Mouse (Mus musculus) layer of hippocampus, postnatal 36 days (tissue): ENCODE data around the gene Phactr4. TPM values are rescaled to one million over a fixed set of nuclear protein-coding genes. Genes with fewer than 3 reads are reported as not detected.
"Not testable (repeated sequence)": the region's sequence is repeated elsewhere in the genome, so short reads cannot be mapped to it uniquely, and the experiment has no call there.

ENCODE experiments used
- DNase-seq, 2 experiments: peaks; one replicate each; pipeline ENCODE4 v3.0.0; 2022
- total RNA-seq, 2 experiments: library from RNA; stranded (reverse); gene quantifications; 2 replicates each; pipeline ENCODE4 v1.2.3; 2021

Phactr4 gene
- 10 to 100 TPM in 1 of 2 experiments, 1 to 10 TPM in 1; 8.3 to 12.8 TPM for total RNA-seq

GRCm38 (mm10) chr4:132421923-132422782 is at the start of gene Phactr4:
Phactr4 (minus strand) TSS chr4:132422489.
- DNase-seq, result peak; percentile 91 to 92

DNA sequence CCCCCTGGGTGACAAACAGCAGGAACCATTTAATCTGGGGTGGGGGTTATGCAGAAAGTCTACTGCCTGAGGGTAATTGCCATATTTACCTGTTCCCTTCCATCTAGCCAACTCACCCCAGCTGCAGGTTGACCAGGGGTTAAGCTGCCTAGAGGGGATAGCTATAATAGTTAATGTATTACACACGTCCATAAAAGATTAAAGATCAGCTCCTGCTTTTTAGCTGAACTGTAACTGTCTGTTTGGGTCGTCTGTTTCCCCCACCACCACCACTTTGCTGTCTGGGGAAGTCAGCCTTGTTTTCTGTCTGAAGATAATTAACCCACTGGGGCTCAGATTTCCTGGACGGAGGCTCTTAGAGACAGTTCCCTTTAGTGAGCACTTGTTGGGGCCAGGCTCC is 47.6 kb upstream of the Phactr4 start:
- DNase-seq, result no peak

DNA sequence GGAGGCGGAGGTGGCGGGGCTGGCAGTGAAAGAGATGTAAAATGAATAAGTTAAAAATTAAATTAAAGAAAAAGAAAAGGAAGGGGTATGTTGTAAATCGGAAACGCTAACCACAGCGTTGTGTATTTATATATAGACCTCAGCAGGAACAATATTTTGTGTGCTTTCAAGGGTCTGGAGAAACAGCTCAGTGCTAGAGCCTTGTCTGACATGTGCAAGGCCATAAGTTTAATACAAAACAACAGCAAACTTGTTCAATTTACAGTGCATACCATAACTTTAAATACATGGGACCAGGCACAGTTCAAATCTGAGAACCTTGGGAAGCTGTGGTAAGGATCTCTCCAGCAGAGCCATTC is 41.9 kb upstream of the Phactr4 start:
- no peak for DNase-seq

DNA sequence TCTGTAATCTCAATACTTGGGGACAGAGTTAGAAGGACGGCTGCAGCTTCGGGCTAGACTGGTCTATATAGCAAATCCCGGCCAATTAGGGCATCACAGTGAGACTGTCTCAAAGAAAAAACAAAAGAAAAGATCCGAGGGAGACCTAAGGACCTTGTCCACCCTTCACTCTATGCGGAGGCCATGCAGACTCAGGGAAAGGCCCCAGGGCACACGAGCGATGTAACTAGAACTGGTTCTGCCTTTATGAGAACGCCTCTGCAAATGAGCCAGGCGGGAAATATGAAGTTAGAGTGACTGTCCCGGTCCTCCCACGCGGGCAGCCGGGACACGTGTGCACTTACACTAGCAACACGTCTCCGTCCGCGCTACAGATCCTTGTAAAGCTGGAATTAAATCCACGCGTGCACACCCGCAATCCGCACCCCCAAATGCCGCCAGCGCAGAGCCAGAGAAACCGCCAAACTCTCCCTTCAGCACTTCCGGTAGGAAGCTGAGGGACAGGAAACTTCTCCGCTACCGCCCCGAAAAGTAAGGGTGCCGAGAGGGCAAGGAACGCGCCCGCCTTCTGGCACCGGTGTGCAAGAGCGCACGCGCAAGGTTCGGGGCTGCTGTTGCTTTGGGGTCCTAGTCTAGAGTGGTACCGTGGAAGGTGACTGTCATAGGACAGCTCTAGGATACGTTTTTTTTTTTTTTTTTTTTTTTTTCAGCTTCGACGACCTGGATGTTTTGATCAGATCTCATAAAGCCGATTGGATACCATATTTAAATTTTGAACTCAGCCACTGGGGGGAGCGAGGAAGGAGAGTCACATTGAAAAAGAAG is 41.4 kb upstream of the Phactr4 start, which contains the start of gene Med18:
TSS of gene Med18 (minus strand) at position 492 of the 825 bp plus-strand sequence.
- peak; percentile 92 to 93 for DNase-seq

DNA sequence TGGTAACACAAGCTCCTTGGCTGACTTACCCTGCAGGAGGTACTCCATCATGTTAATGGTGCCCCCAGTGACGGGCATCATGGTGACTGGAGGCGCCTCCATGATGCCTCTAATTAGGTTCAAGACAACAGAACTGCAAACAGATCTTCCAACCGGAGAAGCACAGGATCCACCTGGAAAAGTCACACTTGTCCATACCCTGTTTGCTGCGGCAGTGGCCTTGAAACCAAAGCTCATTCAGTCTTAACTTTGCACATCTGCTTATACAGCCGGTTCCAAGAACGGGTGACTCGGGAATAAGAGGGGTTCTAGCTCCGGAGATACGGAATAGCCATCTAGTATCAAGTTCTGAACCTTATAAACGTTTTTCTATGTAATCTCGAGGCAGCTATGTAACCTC is 40.5 kb upstream of the Phactr4 start:
- DNase-seq, result no peak

GRCm38 (mm10) chr4:132460225-132460624 is 37.9 kb upstream of the Phactr4 start:
- no peak for DNase-seq

- DNase-seq, result no peak
Measured at GRCm38 (mm10) chr4:132455561-132455960, 33.3 kb upstream of the Phactr4 start.

- DNase-seq, result no peak
Measured at GRCm38 (mm10) chr4:132455146-132455545, 32.9 kb upstream of the Phactr4 start.

DNA sequence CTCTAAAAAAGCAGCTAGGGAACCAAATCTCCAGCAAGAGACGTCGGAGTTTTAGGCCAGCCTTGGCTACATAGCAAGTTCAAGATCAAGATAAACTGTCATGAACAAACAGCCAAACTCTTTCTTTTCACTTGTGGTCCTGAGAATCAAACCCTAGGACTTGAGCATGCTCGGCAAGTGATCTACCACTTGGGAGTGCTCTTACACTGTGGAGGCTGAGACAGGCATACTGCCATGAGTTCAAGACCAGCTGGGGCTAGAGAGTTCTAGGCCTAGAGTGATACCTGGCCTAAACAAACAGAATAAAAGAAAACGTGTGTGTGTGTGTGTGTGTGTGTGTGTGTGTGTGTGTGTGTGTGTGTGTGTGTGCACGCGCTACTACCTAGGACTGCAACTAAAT is 31.9 kb upstream of the Phactr4 start:
- DNase-seq, result no peak

GRCm38 (mm10) chr4:132449778-132450177 is 27.5 kb upstream of the Phactr4 start:
- DNase-seq, result no peak

DNA sequence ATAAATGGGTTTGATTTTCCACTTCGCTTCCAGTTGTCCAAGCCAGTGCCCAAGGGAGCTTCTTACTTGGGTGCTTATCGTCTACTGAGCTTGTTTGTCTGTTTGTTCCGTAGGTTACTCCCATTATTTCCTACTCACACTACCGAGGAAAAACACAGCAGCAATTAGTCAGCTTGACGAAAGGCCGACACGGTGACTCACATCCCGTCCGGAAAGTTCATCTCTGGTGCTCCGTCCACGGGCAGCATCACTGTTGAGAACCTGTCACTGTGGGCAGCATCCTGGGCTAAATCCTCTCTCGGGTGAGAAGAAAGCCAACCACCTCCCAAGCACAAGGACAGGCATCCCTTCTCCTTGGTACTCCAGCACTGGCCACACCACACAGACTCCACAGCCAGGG is 23.8 kb upstream of the Phactr4 start:
- no peak for DNase-seq

DNA sequence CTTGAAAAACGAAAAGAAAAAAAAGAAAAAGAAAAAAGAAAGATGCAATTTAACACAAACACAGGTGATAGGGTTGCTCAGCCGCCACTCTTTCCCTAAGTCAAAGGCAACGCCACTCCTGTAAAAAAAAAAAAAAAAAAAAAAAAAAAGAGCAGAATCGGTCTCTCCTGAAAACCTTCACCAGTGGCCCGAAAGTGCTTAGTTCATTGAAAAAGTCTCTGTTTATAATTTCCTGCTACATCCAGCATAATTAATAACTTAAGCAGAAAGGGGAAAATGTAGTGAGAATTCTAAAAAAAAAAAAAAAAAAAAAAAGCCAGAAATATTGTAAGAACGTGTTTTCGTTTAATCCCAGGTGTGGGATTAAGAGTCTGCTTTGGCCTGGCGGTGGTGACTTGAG is 22.2 kb upstream of the Phactr4 start:
- no peak for DNase-seq

DNA sequence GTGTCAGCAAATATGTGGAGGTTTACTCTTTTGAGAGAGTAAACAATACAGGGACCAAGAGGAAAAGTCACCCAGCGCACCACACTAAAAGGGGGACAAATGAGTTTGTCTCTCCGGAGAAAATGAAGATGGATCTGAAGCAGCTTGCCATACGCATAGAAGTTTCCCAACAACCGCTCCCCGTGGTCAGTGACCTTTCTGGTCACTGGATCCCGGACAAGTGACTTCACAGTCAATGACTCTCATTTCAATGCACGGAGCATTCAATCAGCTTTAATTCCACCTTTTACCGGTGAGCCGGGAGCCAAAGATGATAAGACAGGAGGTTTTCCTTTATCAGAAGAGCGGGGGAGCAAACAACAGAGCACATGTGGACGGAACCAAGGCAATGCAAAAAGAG is 15.6 kb upstream of the Phactr4 start:
- DNase-seq, result no peak

DNA sequence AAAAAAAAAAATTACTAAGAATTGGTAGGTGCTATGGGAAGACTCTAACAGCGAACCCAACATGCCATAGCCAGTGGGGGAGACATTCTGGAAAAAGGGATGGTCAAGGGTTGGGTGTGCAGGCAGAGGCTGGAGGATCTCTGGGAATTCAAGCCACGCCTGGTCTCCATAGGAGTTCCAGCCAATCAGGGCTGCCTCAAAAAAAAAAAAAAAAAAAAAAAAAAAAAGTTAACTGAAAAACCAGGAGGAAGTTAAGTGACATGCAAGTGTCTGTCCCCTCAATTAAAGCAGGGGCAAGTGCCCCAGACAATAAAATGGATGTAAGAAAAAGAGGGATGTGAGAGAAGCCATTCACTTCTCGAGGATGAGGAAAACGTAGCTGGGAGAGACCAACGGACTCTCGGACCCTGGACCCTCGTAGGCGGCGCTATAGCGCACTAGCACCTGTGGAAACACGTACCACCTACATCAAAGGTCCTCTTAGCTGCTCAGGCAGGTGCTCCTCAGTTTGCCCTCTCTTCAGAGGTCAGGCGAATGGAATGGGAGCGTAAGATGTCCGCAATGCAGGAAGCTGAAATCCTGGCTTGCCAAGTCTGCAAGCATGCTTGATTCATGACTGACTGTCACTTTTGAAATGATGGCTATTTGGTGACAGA is 10.6 kb upstream of the Phactr4 start:
- DNase-seq, result no peak

GRCm38 (mm10) chr4:132428022-132428542 is 5.8 kb upstream of the Phactr4 start:
- DNase-seq, result no peak

DNA sequence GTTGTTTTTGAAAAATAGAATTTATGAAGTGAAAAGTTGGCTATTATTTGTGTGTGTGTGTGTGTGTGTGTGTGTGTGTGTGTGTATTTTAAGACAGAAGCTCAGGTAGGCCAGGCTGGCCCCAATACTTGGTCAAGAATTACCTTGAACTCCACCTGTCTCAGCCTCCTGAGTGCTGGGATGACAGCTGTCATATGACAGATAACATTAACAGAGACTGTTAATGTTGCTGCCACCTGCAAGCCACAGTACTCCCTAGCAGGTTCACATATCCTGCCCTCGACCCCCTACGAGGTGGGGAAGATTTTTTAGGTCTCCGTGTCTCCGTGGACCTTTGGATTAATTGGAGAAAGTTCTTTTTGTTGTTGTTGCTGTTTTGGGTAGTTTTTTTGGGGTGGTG is 5.2 kb upstream of the Phactr4 start:
- no peak for DNase-seq

DNA sequence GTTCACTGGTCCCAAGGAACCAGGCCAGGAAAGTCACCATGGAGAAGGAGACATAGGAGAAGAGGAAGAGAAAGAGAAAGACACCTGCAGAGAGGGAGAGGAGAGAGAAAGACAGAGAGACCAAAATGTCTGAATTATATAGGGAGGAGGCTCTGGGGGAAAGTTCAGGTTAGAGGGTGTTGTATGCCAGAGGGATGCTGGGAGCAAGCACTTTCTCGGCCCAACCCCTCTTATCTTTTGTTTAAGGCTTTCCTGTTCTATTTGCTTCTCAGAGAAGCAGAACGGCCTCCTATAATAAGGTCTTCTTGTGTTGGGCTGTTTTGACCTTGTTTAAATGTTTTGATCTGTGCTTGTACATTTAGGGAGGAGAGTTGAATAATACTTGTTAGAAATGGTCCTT is 3.7 kb upstream of the Phactr4 start:
- DNase-seq, result no peak

GRCm38 (mm10) chr4:132424765-132425164 is 2.5 kb upstream of the Phactr4 start:
- no peak for DNase-seq

DNA sequence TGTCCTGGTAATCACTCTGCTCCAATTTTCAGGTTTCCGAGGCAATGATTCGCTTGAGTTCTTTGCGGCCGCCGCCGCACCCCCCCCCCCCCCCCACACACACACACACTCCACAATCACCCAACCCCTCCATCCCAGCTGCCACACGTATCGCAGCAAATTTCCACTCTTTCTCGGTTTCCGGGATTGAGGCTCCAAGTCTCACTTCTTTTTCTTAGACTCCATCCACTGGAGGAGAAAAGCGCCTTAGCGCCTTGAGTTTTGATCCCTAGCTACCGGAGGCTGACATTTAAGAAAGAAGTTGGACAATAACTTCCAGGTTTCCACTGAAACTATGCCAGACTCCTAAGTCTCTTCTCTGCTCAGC is 750 bp downstream of the Phactr4 start:
- DNase-seq, result no peak

- no peak for DNase-seq
Measured at GRCm38 (mm10) chr4:132420471-132420870, 1.8 kb downstream of the Phactr4 start.

DNA sequence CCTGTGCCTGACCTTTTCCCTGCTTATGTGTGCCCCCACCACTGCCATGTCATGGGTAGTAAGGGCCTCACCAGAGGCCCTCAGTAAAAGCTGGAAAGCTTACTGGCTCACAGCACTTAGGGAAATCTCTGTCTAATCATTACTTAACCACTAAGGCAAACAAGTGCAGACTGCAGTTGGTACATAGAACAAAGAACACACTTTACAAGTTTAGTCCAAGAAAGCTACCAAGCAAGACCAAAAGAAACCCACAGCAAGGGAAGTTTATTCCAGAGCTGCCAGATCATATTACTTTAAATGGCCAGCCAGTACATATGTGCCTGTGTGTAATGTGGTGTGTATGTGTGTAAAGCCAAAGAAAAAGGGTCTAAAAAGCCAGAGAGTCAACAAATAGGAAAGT is 6.3 kb downstream of the Phactr4 start:
- no peak for DNase-seq

GRCm38 (mm10) chr4:132413257-132413656 is 9.0 kb downstream of the Phactr4 start:
- not testable (repeated sequence) for DNase-seq
